Mouse (Mus musculus): ENCODE results near the gene Stk4.

The Stk4 gene

DNA sequence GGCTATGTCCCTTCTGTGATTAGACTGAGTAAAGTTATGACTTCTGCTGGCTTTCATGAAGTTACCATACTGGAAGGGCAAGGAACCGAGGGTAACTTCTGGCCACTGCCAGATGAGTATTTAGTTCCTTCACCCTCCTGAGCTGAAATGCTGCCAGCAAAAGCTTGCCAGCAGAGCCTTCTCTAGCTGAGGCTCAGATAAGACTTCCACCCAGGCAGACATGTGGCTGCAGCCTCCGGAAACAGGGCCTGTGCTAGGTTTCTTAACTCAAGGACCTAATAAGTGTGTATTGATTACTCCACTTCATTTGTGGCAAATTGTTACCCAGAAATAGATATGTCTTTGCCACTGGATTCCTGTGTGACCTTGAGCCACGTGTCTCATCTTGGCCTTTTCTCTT, 103.3 kb downstream of the Stk4 start:
- no peak for DNase-seq (ENCODE audit: low spot score in 2 of 2)

DNA sequence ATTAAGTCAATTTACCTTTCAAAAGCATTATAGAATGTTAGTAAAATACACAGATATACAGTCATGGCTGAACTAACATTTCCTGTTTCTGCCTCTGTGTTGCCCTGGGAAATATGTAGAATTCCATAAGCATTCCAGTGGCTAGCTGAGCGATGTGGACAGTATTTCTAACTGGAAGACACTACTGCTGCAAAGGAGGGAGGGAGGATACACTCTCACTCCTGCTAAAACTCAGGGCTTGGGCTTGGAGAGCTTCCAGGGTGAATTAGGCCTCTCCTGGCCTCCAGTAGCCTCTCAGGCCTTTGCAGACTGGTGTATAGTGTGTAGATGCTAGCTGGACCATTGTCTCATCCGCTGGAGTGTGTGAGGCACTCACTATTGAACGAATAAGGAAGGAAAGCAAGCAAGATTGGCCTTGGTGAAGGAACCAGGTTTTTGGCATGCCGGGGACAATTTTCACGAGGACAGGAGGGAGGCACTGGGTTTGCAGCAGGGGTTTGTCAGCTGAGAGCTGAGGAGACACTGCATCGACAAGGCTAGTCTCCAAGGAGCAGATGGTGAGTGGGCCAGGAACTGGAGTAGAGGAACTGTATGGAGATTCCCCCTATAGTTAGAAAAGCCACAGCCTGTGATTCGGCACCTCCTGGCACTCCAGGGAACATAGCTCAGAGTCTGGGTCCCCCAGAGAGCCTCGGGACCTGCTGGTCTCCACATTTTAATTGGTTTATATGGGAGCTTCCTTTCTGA, 104.7 kb downstream of the Stk4 start:
- peak; percentile 78 to 90 for DNase-seq (ENCODE audit: low spot score in 2 of 2)

DNA sequence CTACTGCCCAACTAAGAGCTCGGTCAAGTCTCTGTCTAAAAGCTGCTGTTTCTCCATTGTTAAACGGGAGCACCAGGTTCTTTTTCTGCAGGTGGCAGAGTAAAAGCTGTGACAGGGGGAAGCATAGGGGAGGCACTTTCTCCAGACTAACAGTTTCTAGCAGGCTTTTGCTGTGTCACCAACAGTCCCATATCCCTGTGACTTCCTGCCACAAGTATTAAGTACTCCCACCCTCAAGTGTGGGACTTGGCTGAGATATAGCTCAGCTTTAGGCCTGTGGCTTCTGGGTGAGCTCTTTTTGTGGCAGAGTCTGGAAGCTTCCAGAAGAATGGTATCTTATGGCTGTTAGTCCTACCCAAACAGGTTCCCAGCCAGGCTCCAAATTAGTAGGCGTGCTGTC, 105.7 kb downstream of the Stk4 start:
- DNase-seq (ENCODE audit: low spot score in 2 of 2), result no peak

- no peak for DNase-seq (ENCODE audit: low spot score in 2 of 2)
Observed at GRCm38 (mm10) chr2:164177831-164178230, 107.7 kb downstream of the Stk4 start.

- no peak for DNase-seq (ENCODE audit: low spot score in 2 of 2)
Observed at GRCm38 (mm10) chr2:164180124-164180523, 110.0 kb downstream of the Stk4 start.

DNA sequence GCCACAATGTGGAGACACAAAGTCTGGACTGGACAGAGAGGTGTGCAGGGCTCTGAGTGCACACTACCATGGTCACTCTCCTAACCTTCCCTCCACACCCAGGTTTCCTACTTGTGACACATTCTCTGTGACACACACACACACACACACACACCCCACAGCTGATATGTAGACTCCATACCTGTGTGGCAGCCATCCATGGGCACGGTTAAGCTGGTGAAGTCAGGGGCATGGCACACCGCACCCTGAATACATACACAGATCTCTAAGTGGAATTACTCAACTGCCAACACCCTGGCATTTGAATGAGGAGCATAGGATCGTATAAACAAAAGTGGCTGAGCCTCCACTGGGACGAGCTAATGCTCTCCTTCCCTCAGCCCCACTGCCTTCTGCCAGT, 110.6 kb downstream of the Stk4 start:
- no peak for DNase-seq (ENCODE audit: low spot score in 2 of 2)

DNA sequence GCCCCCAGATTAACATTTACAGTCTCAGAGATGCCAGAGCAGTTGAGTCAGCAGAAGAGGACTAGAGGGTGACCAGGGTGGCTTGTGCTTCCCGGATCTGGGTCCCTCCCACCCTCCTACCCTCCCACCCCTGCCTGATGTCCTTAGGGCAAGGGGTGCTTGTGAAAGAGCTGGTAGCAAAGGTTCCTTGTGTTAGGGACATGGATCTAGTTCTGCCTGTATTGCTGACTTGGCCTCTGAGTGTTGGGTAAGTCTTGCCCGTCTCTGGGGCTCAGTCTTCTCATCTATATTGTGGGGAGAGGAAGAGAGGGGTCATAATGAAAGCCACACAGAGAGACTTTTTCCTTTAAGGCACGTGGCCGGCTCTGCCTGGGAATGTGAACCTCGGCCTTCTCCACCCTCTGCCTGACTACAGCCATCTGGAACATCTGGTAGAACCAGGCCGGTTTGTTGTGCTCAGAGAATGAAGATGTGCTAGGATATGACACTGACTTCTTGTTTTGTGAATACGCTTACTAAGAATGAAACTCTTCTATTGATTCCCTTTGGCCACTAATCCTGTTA, 112.7 kb downstream of the Stk4 start, which contains the start of gene Wfdc5:
Gene Wfdc5, minus strand, starts transcription at position 51 of the 564 bp plus-strand sequence.
- no peak for DNase-seq (ENCODE audit: low spot score in 2 of 2)

DNA sequence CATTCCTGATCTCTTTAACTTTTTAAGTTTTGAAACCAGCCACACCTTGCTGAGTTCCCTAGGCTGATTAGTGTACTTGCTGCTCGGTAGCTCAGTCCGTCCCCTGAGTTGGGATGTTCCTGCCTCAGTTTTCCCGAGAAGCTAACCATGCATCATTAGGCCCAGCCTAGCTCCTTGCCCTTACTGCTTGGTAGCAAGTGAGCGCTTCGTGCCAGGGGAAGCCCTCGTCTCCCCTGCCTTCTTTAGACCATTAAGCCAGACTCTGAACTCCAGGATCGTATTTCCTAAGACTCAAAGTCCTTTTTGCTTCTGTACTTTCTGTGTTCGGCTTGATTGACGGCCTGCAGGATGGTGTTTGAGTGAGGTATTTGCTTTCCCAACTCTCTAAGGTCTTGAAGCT, 113.2 kb downstream of the Stk4 start:
- no peak for DNase-seq (ENCODE audit: low spot score in 2 of 2)

GRCm38 (mm10) chr2:164184145-164184719, 114.1 kb downstream of the Stk4 start:
- no peak for DNase-seq (ENCODE audit: low spot score in 2 of 2)

- no peak for DNase-seq (ENCODE audit: low spot score in 2 of 2)
Observed at GRCm38 (mm10) chr2:164188722-164189121, 118.6 kb downstream of the Stk4 start.

GRCm38 (mm10) chr2:164190576-164190975, 120.5 kb downstream of the Stk4 start, which contains the start of gene Wfdc12:
Gene Wfdc12 (minus strand): TSS chr2:164190608.
- DNase-seq (ENCODE audit: low spot score in 2 of 2), result no peak

- no peak for DNase-seq (ENCODE audit: low spot score in 2 of 2)
Observed at GRCm38 (mm10) chr2:164192279-164192678, 122.2 kb downstream of the Stk4 start.

GRCm38 (mm10) chr2:164194959-164195630, 125.0 kb downstream of the Stk4 start:
- DNase-seq (ENCODE audit: low spot score in 2 of 2), result no peak

DNA sequence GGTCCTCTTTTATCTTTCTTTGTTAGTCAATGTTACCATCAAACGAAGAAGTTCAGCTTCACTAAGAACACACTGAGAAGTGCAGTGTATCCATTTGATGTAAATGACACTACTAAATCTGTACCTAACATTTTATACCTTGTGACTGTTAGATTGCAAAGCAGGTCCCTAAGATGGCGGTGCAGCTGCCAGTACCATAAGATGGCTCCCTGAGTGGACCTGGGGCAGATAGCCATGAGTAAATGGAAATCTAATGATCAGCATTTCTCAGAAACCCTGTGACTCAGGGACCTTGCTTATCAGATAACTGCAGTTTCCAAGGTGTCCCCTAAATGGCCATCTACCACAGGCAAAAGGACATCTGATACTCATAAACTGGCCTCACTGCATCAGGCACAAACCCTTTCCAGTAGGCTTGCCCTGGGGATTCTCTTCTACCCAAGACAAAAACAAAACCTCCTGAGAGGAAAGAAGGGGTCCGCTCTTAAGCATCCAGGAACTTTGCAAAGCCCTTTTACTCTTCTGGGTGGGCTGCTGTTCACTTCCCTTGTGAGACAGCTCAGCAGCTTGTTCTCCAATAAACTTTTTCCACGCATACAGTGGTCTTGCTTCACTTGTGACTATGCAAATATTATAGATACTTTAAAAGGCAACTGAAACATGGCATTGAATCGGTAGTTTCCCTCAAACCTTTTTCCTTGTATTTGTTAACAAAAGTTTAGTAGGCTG, 126.0 kb downstream of the Stk4 start:
- no peak for DNase-seq (ENCODE audit: low spot score in 2 of 2)

DNA sequence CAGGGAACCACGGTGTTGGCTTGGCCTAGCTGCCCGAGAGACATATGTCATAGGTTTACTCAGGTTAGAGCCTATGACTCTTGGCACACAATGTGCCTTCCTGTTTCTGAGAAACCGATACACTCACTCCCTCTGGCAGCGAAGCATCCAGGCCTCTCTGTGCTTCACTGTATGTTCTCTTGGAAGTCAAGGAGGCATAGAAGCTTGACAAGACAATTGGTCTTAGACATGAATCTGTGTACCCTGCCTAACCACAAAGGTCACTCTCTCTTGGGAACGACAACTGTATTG, 126.5 kb downstream of the Stk4 start:
- no peak for DNase-seq (ENCODE audit: low spot score in 2 of 2)

DNA sequence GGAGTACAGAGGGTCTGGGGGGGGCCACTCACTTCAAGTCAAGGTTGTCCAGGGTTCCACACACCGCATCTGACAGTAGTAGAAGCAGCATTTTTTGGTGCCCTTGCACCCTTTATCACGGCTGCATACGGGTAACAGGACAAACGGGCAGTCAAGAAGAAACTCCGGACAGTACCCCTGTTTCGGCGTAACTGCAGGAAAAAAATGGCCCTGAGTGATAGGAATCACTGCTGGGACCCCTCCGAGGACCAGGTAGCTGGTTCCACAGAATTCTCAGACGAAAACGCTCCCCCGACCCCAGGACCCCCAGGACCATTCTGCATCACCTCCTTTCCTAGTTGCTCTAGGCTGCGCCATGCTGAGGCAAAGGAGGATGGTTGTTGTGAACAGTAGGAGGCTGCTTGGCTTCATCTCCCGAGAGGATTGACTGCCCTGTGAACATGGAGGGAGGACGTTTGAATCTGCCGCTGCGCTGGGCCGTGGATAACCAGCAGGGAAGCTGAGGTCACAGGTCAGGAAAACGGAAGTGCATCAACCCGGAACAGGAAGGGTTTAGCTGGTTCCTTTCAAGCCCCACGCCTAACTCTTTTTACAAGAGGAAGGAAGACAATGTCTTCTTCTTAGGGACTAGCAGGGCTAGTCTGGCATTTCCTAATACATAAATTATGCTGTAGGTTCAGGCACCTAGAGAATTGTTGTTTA, 129.7 kb downstream of the Stk4 start, which contains the start of gene Wfdc15a:
Gene Wfdc15a, minus strand, starts transcription at position 505 of the 702 bp plus-strand sequence.
- no peak for DNase-seq (ENCODE audit: low spot score in 2 of 2)
